Mouse (Mus musculus): ENCODE measurements around the gene Vdac1.
"Not testable (repeated sequence)": the region's sequence is repeated elsewhere in the genome, so short reads cannot be mapped to it uniquely, and the experiment has no call there.

DNA sequence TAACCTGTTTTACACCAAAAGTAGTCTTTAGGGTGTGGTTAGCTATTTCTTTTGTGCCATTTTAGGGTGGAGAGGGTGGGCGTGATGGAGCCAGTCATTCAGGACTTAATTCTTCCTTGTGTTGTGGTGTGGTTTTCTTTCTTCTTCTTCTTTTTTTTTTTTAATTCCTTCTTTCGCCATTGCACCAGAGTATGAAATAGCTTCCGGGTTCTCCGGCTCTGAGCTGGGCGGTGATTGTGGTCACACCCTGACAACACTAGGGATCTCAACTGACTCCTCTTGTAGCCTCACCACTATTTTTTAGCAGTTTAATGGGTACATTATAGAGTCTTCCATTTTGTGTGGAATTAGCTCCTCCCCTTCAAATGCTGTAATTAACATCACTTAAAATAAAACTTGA, 28.3 kb downstream of the Vdac1 start:
- TF ChIP-seq CTCF, EP300 (IDR thresholded peaks at IDR 0.05; ENCODE audit: low read depth): not testable (repeated sequence)

Measured in liver, embryonic 14.5 days (tissue).